Mouse (Mus musculus) spleen, postnatal 10 days (tissue): ENCODE measurements around the gene Slc39a5.

Experiments used
- DNase-seq, 2 experiments: peaks; one replicate each; pipeline ENCODE4 v3.0.0; 2021 to 2022; ENCODE audit warnings: low spot score in 2 of 2

The Slc39a5 gene

GRCm38 (mm10) chr10:128401056-128401455 is at the start of gene Slc39a5:
TSS of gene Slc39a5 (minus strand) at chr10:128401229.
- no peak for DNase-seq

GRCm38 (mm10) chr10:128445407-128445806 is 44.4 kb upstream of the Slc39a5 start:
- DNase-seq, result no peak

- DNase-seq, result no peak
These were observed 43.3 kb upstream of the Slc39a5 start for GRCm38 (mm10) chr10:128444354-128444753.

- DNase-seq, result no peak
These were observed 41.7 kb upstream of the Slc39a5 start for GRCm38 (mm10) chr10:128442718-128443117.

- no peak for DNase-seq
These were observed 40.5 kb upstream of the Slc39a5 start for GRCm38 (mm10) chr10:128441324-128442119.

GRCm38 (mm10) chr10:128440407-128440806 is 39.4 kb upstream of the Slc39a5 start:
- DNase-seq, result no peak

- peak; percentile 41 to 65 for DNase-seq
These were observed 37.7 kb upstream of the Slc39a5 start for GRCm38 (mm10) chr10:128438675-128439279.

- DNase-seq, result peak in 1 of 2 experiments; percentile 37
These were observed 35.3 kb upstream of the Slc39a5 start for GRCm38 (mm10) chr10:128436376-128436775.

- DNase-seq, result no peak
These were observed 34.8 kb upstream of the Slc39a5 start for GRCm38 (mm10) chr10:128435873-128436272.

- peak in 1 of 2 experiments; percentile 53 for DNase-seq
These were observed 34.3 kb upstream of the Slc39a5 start for GRCm38 (mm10) chr10:128435186-128435823.

- peak in 1 of 2 experiments; percentile 47 for DNase-seq
These were observed 33.7 kb upstream of the Slc39a5 start for GRCm38 (mm10) chr10:128434681-128435080.

GRCm38 (mm10) chr10:128433417-128433816 is 32.4 kb upstream of the Slc39a5 start:
- no peak for DNase-seq

- DNase-seq, result no peak
These were observed 28.4 kb upstream of the Slc39a5 start for GRCm38 (mm10) chr10:128429454-128429853.

GRCm38 (mm10) chr10:128429052-128429451 is 28.0 kb upstream of the Slc39a5 start:
- no peak for DNase-seq

GRCm38 (mm10) chr10:128425260-128425659 is 24.2 kb upstream of the Slc39a5 start:
- no peak for DNase-seq

- peak in 1 of 2 experiments; percentile 43 for DNase-seq
These were observed 23.6 kb upstream of the Slc39a5 start for GRCm38 (mm10) chr10:128424604-128425003.

GRCm38 (mm10) chr10:128422426-128422825 is 21.4 kb upstream of the Slc39a5 start:
- DNase-seq, result no peak

- no peak for DNase-seq
These were observed 13.8 kb upstream of the Slc39a5 start for GRCm38 (mm10) chr10:128414848-128415247.

GRCm38 (mm10) chr10:128413076-128413475 is 12.0 kb upstream of the Slc39a5 start:
- no peak for DNase-seq

GRCm38 (mm10) chr10:128412558-128412957 is 11.5 kb upstream of the Slc39a5 start:
- no peak for DNase-seq

- peak; percentile 45 to 48 for DNase-seq
These were observed 11.0 kb upstream of the Slc39a5 start for GRCm38 (mm10) chr10:128412055-128412381.

- peak; percentile 97 for DNase-seq
These were observed 10.4 kb upstream of the Slc39a5 start, which contains the start of the genes Nabp2 and Rnf41 for GRCm38 (mm10) chr10:128411211-128412054. TSS of gene Nabp2 (minus strand) at chr10:128411492. TSS of gene Rnf41 (plus strand) at chr10:128411657.
